Mouse (Mus musculus) erythroblast, embryonic 14.5 days (primary cell): Measurements from ENCODE around the gene Hoxd8. TPM values are rescaled to one million over a fixed set of nuclear protein-coding genes. Genes with fewer than 3 reads are reported as not detected.

Source experiments
- H3K27me3 ChIP-seq: 2 replicates; pipeline ENCODE4 v1.6.1; 2012; ENCODE audit warnings: inconsistent platforms; ENCODE audit not compliant: control insufficient read depth
- H3K36me3 ChIP-seq: 2 replicates; pipeline ENCODE4 v1.6.1; 2012; ENCODE audit warnings: mild to moderate bottlenecking, inconsistent platforms; ENCODE audit not compliant: control insufficient read depth
- H3K4me1 ChIP-seq: 2 replicates; pipeline ENCODE4 v1.6.1; 2012; ENCODE audit warnings: inconsistent platforms; ENCODE audit not compliant: control insufficient read depth
- H3K4me3 ChIP-seq: replicated peaks from 2 replicates; pipeline ENCODE3; 2012; ENCODE audit warnings: moderate library complexity, mild to moderate bottlenecking, inconsistent platforms
- H3K9me3 ChIP-seq: 2 replicates; pipeline ENCODE4 v1.6.1; 2012; ENCODE audit warnings: low read length, inconsistent platforms, mixed read lengths; ENCODE audit not compliant: control insufficient read depth
- GATA1 ChIP-seq: IDR thresholded peaks from 2 replicates; pipeline ENCODE4 v1.6.1; 2012; ENCODE audit warnings: low read length, inconsistent platforms, mixed read lengths
- TAL1 ChIP-seq: IDR thresholded peaks from 3 replicates; pipeline ENCODE4 v1.6.1; 2012; ENCODE audit warnings: low read length, inconsistent platforms, mixed read lengths
- polyA plus RNA-seq: library from polyadenylated mRNA; stranded (reverse); fragments of >175 nt; gene quantifications from 2 replicates; pipeline ENCODE4 v1.2.3, GENCODE M21; 2012

Hoxd8 gene
- polyA plus RNA-seq, 1 experiment, result not detected

GRCm38 (mm10) chr2:74720384-74720783, 16.0 kb downstream of the Hoxd8 start:
- Histone ChIP-seq H3K36me3 (no peaks in the 10 kb centered on the region), H3K27me3 (peaks cover 86% of the 10 kb centered on the region), H3K4me1 (peaks cover 1% of the 10 kb centered on the region; the same call in 1 of the 2 replicates), H3K9me3 (no peaks in the 10 kb centered on the region), H3K4me3 (no peak overlapping the region)
- no peak for TF ChIP-seq GATA1
- TF ChIP-seq TAL1, result no peak

GRCm38 (mm10) chr2:74720955-74721491, 16.6 kb downstream of the Hoxd8 start:
- H3K36me3 ChIP-seq, result no peaks in the 10 kb centered on the region
- H3K9me3 ChIP-seq, result no peaks in the 10 kb centered on the region
- H3K27me3 ChIP-seq, result peaks cover 86% of the 10 kb centered on the region
- no peaks in the 10 kb centered on the region for H3K4me1 ChIP-seq
- no peak overlapping the region for H3K4me3 ChIP-seq
- no peak for TF ChIP-seq GATA1
- TF ChIP-seq TAL1, result no peak

- no peak for TF ChIP-seq TAL1
- TF ChIP-seq GATA1, result no peak
- Histone ChIP-seq H3K4me1 (no peaks in the 10 kb centered on the region), H3K27me3 (peaks cover 88% of the 10 kb centered on the region), H3K4me3 (no peak overlapping the region), H3K36me3 (no peaks in the 10 kb centered on the region), H3K9me3 (no peaks in the 10 kb centered on the region)
These were observed 17.5 kb downstream of the Hoxd8 start for GRCm38 (mm10) chr2:74721882-74722281.

GRCm38 (mm10) chr2:74722949-74723348, 18.5 kb downstream of the Hoxd8 start:
- Histone ChIP-seq H3K4me1 (no peaks in the 10 kb centered on the region), H3K27me3 (peaks cover 89% of the 10 kb centered on the region), H3K9me3 (no peaks in the 10 kb centered on the region), H3K36me3 (no peaks in the 10 kb centered on the region), H3K4me3 (no peak overlapping the region)
- TF ChIP-seq GATA1 (no peak), TAL1 (no peak)

- Histone ChIP-seq H3K9me3 (no peaks in the 10 kb centered on the region), H3K4me3 (no peak overlapping the region), H3K36me3 (no peaks in the 10 kb centered on the region), H3K27me3 (peaks cover 96% of the 10 kb centered on the region), H3K4me1 (no peaks in the 10 kb centered on the region)
- TF ChIP-seq TAL1 (no peak), GATA1 (no peak)
These were observed 20.0 kb downstream of the Hoxd8 start for GRCm38 (mm10) chr2:74724244-74725015.

DNA sequence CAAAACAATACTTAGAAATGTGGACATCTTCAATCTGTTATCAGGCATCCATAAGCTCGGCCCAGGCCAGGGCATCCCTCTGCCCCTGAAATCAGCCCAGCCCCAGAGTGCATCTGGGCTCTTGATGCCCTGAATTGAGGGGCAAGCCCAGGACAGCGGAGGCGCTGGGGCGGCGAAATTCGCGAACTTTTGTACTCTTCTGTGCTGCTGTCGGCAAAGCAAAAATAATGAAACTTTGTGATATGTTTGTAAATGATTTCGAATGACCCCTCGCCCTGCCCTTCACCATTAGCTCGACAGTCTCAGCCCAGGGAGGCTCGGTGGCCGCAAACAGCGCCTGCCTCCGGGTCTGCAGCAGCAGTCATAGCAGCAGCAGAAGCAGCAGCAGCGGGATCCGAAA, 20.8 kb downstream of the Hoxd8 start:
- no peak for TF ChIP-seq TAL1
- TF ChIP-seq GATA1, result no peak

GRCm38 (mm10) chr2:74726551-74726950, 22.1 kb downstream of the Hoxd8 start, which contains the start of gene Gm28230:
Gm28230 (plus strand) TSS chr2:74726728.
- no peak within 1 kb of the TSS for H3K4me3 ChIP-seq
- no peak for TF ChIP-seq GATA1
- no peaks in the 10 kb centered on the region for H3K36me3 ChIP-seq
- no peaks in the 10 kb centered on the region for H3K9me3 ChIP-seq
- H3K27me3 ChIP-seq, result peaks cover 99% of the 10 kb centered on the region
- no peaks in the 10 kb centered on the region for H3K4me1 ChIP-seq

More for the DNA sequence above, 20.8 kb downstream of the Hoxd8 start:
- Histone ChIP-seq H3K36me3 (no peaks in the 10 kb centered on the region), H3K27me3 (peaks cover 94% of the 10 kb centered on the region), H3K4me1 (no peaks in the 10 kb centered on the region), H3K9me3 (no peaks in the 10 kb centered on the region), H3K4me3 (no peak overlapping the region)

DNA sequence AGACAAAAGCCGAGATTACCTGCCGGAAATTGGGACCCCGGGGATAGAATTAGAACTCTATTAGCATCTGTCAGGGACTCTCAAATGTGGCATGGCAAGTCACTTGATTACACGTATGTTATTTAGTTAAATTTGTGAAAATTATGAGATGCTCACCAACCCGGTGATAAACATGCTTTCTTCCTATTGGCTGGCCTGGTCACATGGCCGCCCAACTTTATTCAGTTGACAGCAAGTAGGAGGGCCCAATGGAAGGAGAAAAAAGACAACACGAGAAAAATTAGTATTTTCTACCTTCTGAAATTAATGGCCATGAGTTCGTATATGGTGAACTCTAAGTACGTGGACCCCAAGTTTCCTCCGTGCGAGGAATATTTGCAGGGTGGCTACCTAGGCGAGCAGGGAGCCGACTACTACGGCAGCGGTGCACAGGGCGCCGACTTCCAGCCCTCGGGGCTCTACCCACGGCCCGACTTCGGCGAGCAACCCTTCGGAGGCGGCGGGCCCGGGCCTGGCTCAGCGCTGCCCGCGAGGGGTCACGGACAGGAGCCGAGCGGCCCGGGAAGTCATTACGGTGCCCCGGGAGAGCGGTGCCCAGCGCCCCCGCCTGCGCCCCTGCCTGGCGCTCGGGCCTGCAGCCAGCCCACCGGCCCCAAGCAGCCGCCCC, 22.7 kb downstream of the Hoxd8 start:
- Histone ChIP-seq H3K4me3 (no peak overlapping the region), H3K4me1 (no peaks in the 10 kb centered on the region), H3K9me3 (no peaks in the 10 kb centered on the region), H3K27me3 (peaks cover 99% of the 10 kb centered on the region), H3K36me3 (no peaks in the 10 kb centered on the region)
- TF ChIP-seq TAL1, result no peak
- TF ChIP-seq GATA1, result no peak

GRCm38 (mm10) chr2:74727640-74728302, 23.4 kb downstream of the Hoxd8 start:
- no peak overlapping the region for H3K4me3 ChIP-seq
- H3K27me3 ChIP-seq, result peaks cover 99% of the 10 kb centered on the region
- H3K36me3 ChIP-seq, result no peaks in the 10 kb centered on the region
- no peaks in the 10 kb centered on the region for H3K4me1 ChIP-seq
- H3K9me3 ChIP-seq, result no peaks in the 10 kb centered on the region
- TF ChIP-seq TAL1, result no peak
- no peak for TF ChIP-seq GATA1
